Mouse (Mus musculus) ES-CJ7 (cell line): ENCODE data around the gene Gjb4.

ENCODE experiments used
- DNase-seq: peaks from one replicate; pipeline ENCODE4 v3.0.0; 2011; ENCODE audit warnings: low read depth, low spot score

Gene Gjb4

DNA sequence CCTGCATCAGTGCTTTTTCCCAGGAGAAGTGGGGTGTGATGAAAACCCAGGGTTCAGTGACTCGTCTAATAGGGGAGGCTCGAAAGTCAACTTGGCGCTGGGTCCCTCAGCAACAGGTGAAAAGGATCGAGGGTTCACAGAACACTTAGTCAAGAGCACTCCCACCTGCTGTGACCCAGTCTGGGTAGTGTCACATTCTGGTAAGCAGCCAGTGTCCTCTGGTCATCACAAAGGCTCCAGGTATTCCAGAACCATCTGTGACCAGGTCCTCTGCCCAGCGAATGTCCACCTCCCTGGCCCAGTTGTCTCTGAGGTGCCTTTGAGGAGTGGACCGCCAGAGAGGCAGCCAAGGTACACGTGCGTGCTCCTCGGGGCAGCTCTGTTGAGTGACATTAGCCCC, 42.3 kb downstream of the Gjb4 start:
- DNase-seq, result no peak

GRCm38 (mm10) chr4:127306915-127307314, 47.0 kb downstream of the Gjb4 start:
- no peak for DNase-seq

DNA sequence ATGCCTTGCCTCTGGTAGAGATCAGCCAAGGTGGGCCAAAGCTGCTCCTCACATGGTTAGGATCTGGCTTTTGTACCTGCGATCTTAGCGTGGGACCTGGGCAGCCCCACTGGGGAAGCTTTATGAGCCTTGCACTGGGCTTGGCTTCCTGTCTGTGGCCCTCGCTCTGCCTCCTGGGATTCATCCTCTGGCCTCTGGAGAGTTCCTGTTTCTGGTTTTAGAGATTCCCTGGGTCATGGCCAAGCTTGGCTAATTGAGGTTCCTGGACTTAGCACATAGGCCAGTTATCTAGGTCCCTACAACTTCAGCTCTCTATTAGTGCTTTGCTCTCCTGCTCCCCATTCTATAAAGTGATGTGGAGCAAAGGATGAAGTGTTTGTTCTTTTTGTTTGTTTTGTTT, 50.1 kb downstream of the Gjb4 start:
- DNase-seq, result no peak
